Mouse (Mus musculus) forebrain, embryonic 14.5 days (tissue): ENCODE measurements around the gene Samhd1. TPM values are rescaled to one million over a fixed set of nuclear protein-coding genes. Genes with fewer than 3 reads are reported as not detected.

Source experiments
- ATAC-seq: fragments of 200-750 bp; cut with Nextera tagmentation; 2 replicates; pipeline ENCODE4 v1.8.0; 2017; ENCODE audit warnings: mild to moderate bottlenecking, moderate library complexity
- DNase-seq: peaks from one replicate; pipeline ENCODE4 v3.0.0-alpha.2; 2015; ENCODE audit warnings: low spot score
- H3K27ac ChIP-seq: fragments of 300-500 bp; sonication (generic); 2 replicates; pipeline ENCODE4 v1.5.1; 2014; ENCODE audit warnings: low read depth, mild to moderate bottlenecking, control low read depth, low read length, moderate library complexity
- H3K27me3 ChIP-seq: fragments of 300-500 bp; sonication (generic); replicated peaks from 2 replicates; pipeline ENCODE4 v1.6.1; 2014; ENCODE audit warnings: low read length, control low read depth, mixed read lengths; ENCODE audit not compliant: control insufficient read depth, insufficient read depth
- H3K36me3 ChIP-seq: fragments of 300-500 bp; sonication (generic); 2 replicates; pipeline ENCODE4 v1.6.1; 2014; ENCODE audit warnings: low read length, control low read depth; ENCODE audit not compliant: control insufficient read depth, insufficient read depth
- H3K4me1 ChIP-seq: fragments of 300-500 bp; sonication (generic); 2 replicates; pipeline ENCODE4 v1.6.1; 2014; ENCODE audit warnings: antibody characterized with exemption, low read length, control low read depth; ENCODE audit not compliant: control insufficient read depth, insufficient read depth
- H3K4me2 ChIP-seq: fragments of 300-500 bp; sonication (generic); 2 replicates; pipeline ENCODE4 v1.6.1; 2014; ENCODE audit warnings: mild to moderate bottlenecking, control low read depth, low read length
- H3K4me3 ChIP-seq: fragments of 300-500 bp; sonication (generic); 2 replicates; pipeline ENCODE4 v1.5.1; 2014; ENCODE audit warnings: low read depth, low read length, control low read depth
- H3K9ac ChIP-seq: fragments of 300-500 bp; sonication (generic); 2 replicates; pipeline ENCODE4 v1.6.1; 2014; ENCODE audit warnings: mild to moderate bottlenecking, low read length, control low read depth, moderate library complexity
- H3K9me3 ChIP-seq: fragments of 300-500 bp; sonication (generic); replicated peaks from 2 replicates; pipeline ENCODE4 v1.6.1; 2016; ENCODE audit warnings: low read length, control low read depth, mixed read lengths; ENCODE audit not compliant: control insufficient read depth
- WGBS: fragments of 180-500 bp; shearing (Covaris S2); extraction: QIAGEN DNeasy Blood & Tissue Kit; methylation state at CpG from one replicate; pipeline ENCODE4 v1.1.7; 2014; 5-methylcytosine and 5-hydroxymethylcytosine counted together
- polyA plus RNA-seq: library from polyadenylated mRNA; unstranded; fragments of >200 nt; fragmentation: Nextera tagmentation; extraction: Ambion mirVana; gene quantifications from 2 replicates; pipeline ENCODE4 v1.2.1, GENCODE M21; 2014

Samhd1 gene
- polyA plus RNA-seq, 1 experiment from 2014 or later = 13.6 TPM

DNA sequence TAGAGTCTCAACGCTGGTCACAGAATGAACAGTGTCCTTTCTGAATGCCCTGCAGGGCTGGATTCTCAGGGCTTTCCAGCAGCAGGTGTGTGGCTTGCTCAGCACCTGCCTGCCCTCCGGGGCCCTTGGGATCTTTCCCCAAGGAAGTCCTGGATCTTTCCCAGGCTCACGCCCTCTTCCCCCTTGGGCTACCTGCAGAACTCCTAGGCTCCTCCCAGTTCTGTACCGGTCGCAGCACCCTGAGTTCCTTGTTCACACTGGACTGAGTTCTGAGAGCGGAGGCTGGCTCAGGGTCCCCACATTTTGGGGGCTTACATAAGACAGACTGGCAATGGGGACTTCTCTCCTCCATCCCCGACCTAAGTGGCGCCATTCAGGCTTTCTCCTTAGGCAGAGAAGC, 75.9 kb downstream of the Samhd1 start:
- Histone ChIP-seq H3K9me3 (no peaks in the 10 kb centered on the region), H3K4me1 (peaks cover 24% of the 10 kb centered on the region), H3K27ac (peak overlapping the region; percentile 82), H3K36me3 (peaks cover 43% of the 10 kb centered on the region), H3K4me2 (peak overlapping the region; percentile 35; the same call in 1 of the 2 replicates), H3K4me3 (no peak overlapping the region), H3K9ac (peak overlapping the region; percentile 50), H3K27me3 (no peaks in the 10 kb centered on the region)
- 0 out of 2 replicates have a peak, but pooled peaks have one; percentile 3 for ATAC-seq
- WGBS = 43% methylated on average over 8 of the region's 8 CpGs
- no peak for DNase-seq

DNA sequence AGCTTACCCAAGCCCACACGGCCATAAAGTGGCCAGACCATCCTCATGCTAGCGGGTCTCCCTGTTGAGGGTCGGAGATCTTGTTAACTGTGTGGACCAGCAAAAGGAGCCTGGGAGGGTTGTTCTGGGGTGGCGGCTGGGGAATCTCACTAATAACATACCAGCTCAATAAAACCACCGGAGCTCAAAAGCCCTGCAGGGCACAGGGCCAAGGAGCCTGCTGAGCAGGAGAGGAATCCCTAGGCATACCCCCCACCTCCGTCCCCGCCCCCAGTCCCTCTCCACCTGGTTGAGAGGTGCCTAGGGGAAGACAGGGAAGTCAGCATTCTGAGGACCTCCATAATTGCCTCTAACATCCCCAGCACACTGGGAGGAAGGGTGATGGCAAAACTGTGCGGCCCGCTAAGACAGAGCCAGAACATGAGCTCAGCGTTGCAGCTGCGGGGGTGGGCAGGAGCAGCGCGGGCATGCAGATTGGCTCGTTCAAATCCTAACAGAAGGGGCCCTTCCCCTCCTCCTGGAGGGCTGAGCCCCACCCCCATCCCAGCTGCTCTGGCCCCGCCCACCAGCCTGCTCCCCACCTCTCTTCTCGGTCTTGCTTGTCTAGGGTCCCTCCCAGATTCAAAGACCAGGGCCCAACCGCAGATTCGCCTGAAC, 76.6 kb downstream of the Samhd1 start:
- 3% methylated on average over 18 of the region's 18 CpGs for WGBS
- ATAC-seq (peak; percentile 94), DNase-seq (peak; percentile 94)
- Histone ChIP-seq H3K4me1 (peaks cover 22% of the 10 kb centered on the region), H3K36me3 (peaks cover 48% of the 10 kb centered on the region), H3K27me3 (no peaks in the 10 kb centered on the region), H3K4me2 (peak overlapping the region; percentile 35), H3K9ac (peak overlapping the region; percentile 50), H3K4me3 (no peak overlapping the region), H3K9me3 (no peaks in the 10 kb centered on the region), H3K27ac (peak overlapping the region; percentile 82)

DNA sequence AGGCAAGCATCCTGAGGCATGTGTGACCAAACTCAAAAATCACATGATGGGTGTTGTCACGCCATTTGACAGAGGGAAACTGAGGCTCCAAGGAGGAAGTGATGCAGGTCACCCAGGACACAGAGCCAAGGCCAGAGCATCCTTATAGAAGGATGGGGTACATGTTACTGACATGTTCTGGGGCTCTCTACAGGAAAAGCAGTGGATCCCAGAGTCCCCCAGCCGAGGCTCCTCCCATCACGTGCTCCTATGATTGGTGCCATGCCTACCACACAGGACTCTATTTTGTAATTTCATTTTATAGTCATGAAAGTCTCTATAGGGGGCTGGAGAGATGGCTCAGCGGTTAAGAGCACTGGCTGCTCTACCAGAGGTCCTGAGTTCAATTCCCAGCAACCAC, 77.3 kb downstream of the Samhd1 start:
- no peak overlapping the region for H3K4me3 ChIP-seq
- H3K27me3 ChIP-seq = no peaks in the 10 kb centered on the region
- H3K27ac ChIP-seq = peak overlapping the region; percentile 82
- DNase-seq (no peak), ATAC-seq (no peak)
- 77% methylated on average over 4 of the region's 4 CpGs for WGBS
- no peak overlapping the region; the same call in 1 of the 2 replicates for H3K9ac ChIP-seq
- H3K4me1 ChIP-seq = peaks cover 16% of the 10 kb centered on the region
- peaks cover 48% of the 10 kb centered on the region for H3K36me3 ChIP-seq
- no peaks in the 10 kb centered on the region for H3K9me3 ChIP-seq
- H3K4me2 ChIP-seq = 0 out of 2 replicates have a peak overlapping the region, but pooled peaks have one; percentile 35

DNA sequence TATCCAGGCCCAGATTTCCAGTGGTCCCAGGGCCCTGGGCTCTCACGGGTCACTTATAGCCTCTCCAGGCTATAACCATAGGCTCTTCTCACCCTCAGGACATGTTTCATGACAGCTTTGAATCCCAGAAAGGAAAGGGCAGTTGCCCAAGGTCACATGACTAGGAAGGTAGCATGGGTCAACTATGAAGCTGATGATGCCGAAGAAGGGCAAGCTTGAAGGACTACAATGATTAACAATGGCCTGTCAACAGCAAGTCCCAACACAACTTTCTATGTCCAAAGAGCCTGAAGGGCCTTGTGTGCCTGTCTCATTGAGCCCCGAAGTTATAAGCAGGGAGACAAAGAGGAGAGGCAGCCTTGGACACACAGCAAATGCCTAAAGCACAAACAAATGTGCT, 77.9 kb downstream of the Samhd1 start:
- H3K27me3 ChIP-seq = no peaks in the 10 kb centered on the region
- peaks cover 54% of the 10 kb centered on the region for H3K36me3 ChIP-seq
- ATAC-seq = no peak
- H3K9ac ChIP-seq = no peak overlapping the region
- no peaks in the 10 kb centered on the region for H3K9me3 ChIP-seq
- WGBS = 84% methylated on average over 3 of the region's 3 CpGs
- peaks cover 15% of the 10 kb centered on the region for H3K4me1 ChIP-seq
- no peak overlapping the region for H3K27ac ChIP-seq
- no peak overlapping the region for H3K4me3 ChIP-seq
- DNase-seq = no peak
- H3K4me2 ChIP-seq = no peak overlapping the region

DNA sequence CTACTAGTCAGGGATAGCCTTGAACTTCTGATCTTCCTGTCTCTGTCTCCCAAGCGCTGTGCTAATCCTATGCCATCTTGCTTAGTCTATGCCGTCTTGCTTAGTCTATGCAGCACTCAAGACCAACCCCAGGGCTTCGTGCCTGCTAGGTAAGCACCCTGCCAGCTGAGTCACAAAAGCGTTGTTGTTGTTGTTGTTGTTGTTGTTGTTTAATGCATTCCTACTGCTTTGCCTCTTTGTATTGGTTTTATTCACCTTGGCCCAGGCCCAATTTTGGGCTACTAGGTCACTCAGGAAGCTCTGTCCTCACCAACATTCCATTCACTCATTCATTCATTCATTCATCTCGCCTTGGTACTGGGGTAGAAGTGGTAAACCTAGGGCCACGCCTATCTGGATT, 79.3 kb downstream of the Samhd1 start:
- no peak overlapping the region for H3K27ac ChIP-seq
- H3K4me3 ChIP-seq = no peak overlapping the region
- ATAC-seq (no peak), DNase-seq (no peak)
- H3K9me3 ChIP-seq = no peaks in the 10 kb centered on the region
- no peak overlapping the region for H3K4me2 ChIP-seq
- H3K27me3 ChIP-seq = no peaks in the 10 kb centered on the region
- no peak overlapping the region for H3K9ac ChIP-seq
- H3K36me3 ChIP-seq = peaks cover 61% of the 10 kb centered on the region
- peaks cover 19% of the 10 kb centered on the region for H3K4me1 ChIP-seq
- 89% methylated on average over 6 of the region's 6 CpGs for WGBS

DNA sequence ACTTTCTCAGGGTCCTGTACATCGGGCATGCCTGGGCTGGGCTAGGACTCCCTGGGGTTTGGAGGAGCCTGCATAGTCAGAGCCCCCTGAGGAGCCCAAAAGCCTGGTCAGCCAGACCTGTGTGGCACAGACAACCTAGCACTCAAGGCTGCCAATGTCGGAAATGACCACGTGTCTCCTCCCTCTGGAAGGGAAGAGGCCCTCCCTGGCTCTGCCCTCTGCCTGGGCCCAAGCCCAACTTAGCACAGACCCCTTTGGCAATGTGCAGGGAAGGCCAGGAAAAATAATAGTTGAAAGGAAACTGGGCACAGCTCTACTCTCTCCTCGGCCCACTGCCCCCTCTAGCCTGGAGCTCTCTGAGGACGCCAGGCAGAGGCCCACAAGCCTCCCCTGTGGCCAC, 80.2 kb downstream of the Samhd1 start:
- peaks cover 28% of the 10 kb centered on the region for H3K4me1 ChIP-seq
- no peak for ATAC-seq
- H3K36me3 ChIP-seq = peaks cover 62% of the 10 kb centered on the region

DNA sequence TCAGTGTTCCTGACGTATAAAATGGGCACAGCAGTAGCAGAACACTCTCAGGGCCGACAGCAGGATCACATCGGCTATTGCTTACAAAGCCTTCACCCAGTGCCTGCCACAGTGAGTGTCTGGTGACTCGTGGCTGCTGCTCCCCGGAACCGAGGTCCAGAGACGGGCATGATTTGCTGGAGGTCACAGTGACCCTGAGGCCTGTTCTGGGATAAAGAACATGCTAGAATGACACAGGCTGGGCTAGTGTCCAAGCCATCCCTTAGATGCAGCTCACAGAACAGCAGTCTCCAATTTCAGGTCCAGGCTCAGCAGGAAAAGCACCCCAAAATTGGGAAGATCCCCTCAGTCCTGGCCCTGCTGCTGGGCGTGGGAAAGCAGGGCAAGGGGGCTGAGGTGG, 80.8 kb downstream of the Samhd1 start:
- ATAC-seq = no peak
- peaks cover 33% of the 10 kb centered on the region for H3K4me1 ChIP-seq

More for the DNA sequence above, 80.2 kb downstream of the Samhd1 start:
- Histone ChIP-seq H3K27me3 (no peaks in the 10 kb centered on the region), H3K4me3 (no peak overlapping the region), H3K9me3 (no peaks in the 10 kb centered on the region), H3K4me2 (no peak overlapping the region), H3K9ac (no peak overlapping the region), H3K27ac (0 out of 2 replicates have a peak overlapping the region, but pooled peaks have one; percentile 2)
- peak; percentile 63 for DNase-seq
- WGBS = 50% methylated on average over 5 of the region's 5 CpGs

DNA sequence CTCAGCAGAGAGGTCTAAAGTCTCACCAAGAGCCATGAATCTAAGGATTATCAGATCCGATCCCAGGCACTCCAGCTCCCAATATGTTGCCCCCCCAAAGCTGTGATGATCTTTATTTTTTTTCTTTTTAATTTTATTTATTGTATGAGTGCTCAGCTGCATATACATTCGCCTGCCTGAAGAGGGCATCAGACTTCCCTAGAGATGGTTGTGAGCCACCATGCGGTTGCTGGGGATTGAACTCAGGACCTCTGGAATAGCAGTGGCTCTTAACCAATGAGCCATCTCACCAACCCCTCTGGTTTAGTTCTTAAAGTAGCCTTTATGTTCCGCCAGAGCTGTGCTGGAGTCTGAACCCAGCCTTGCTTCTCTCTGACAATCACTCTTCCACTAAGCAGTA, 81.3 kb downstream of the Samhd1 start:
- H3K4me3 ChIP-seq = no peak overlapping the region
- no peak overlapping the region for H3K27ac ChIP-seq
- no peaks in the 10 kb centered on the region for H3K9me3 ChIP-seq
- no peaks in the 10 kb centered on the region for H3K27me3 ChIP-seq
- DNase-seq (no peak), ATAC-seq (no peak)
- peaks cover 59% of the 10 kb centered on the region for H3K36me3 ChIP-seq
- H3K9ac ChIP-seq = no peak overlapping the region
- H3K4me1 ChIP-seq = peaks cover 33% of the 10 kb centered on the region
- no peak overlapping the region for H3K4me2 ChIP-seq
- 69% methylated on average over 4 of the region's 4 CpGs for WGBS

More for the DNA sequence above, 80.8 kb downstream of the Samhd1 start:
- H3K27me3 ChIP-seq = no peaks in the 10 kb centered on the region
- no peak overlapping the region for H3K9ac ChIP-seq
- no peak overlapping the region for H3K27ac ChIP-seq
- H3K9me3 ChIP-seq = no peaks in the 10 kb centered on the region
- no peak overlapping the region for H3K4me3 ChIP-seq
- DNase-seq = no peak
- no peak overlapping the region for H3K4me2 ChIP-seq
- H3K36me3 ChIP-seq = peaks cover 60% of the 10 kb centered on the region
- WGBS = 92% methylated on average over 8 of the region's 8 CpGs

DNA sequence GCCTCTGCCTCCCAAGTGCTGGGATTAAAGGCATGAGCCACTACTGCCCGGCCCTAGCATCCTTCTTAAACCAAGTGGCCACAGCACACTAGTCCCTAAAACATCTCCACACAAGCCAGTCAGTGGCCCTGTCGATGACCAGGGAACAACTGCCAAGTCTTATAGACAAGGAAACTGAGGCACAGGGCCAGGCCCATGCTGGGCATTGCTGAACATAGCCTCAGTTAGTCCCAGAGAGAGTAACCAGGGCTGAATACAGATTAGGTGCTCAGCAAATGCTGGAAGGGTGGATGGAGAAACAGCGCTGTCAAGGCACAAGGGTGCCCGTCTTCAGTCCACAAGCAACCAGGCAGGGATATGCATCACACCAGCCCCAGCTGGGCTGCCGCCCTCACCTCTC, 81.9 kb downstream of the Samhd1 start:
- Histone ChIP-seq H3K36me3 (peaks cover 64% of the 10 kb centered on the region), H3K9me3 (no peaks in the 10 kb centered on the region), H3K9ac (no peak overlapping the region), H3K4me3 (no peak overlapping the region), H3K27me3 (no peaks in the 10 kb centered on the region), H3K4me1 (peaks cover 35% of the 10 kb centered on the region), H3K4me2 (no peak overlapping the region), H3K27ac (no peak overlapping the region)
- DNase-seq = no peak
- 98% methylated on average over 5 of the region's 5 CpGs for WGBS
- ATAC-seq = no peak
